Mouse (Mus musculus): Measurements from ENCODE around the gene Galnt18. TPM values are rescaled to one million over a fixed set of nuclear protein-coding genes. Genes with fewer than 3 reads are reported as not detected.

The Galnt18 gene
- polyA plus RNA-seq, 1 experiment, result not detected

- H3K4me1 ChIP-seq (ENCODE audit: control insufficient read depth, insufficient read depth, low read length), result no peaks in the 10 kb centered on the region
- TF ChIP-seq CTCF (IDR thresholded peaks at IDR 0.05; ENCODE audit: low read depth, low read length) (no peak), POLR2A (IDR thresholded peaks at IDR 0.05; ENCODE audit: borderline replicate concordance, low read depth, low read length) (no peak)
- H3K27ac ChIP-seq (ENCODE audit: insufficient read depth, low read depth, low read length), result no peak overlapping the region
- no peak overlapping the region for H3K4me3 ChIP-seq (ENCODE audit: insufficient read depth, low read length)
Observed at GRCm38 (mm10) chr7:111777186-111777585, 2.6 kb downstream of the Galnt18 start.

GRCm38 (mm10) chr7:111776160-111776559 is 3.6 kb downstream of the Galnt18 start:
- Histone ChIP-seq H3K4me1 (ENCODE audit: control insufficient read depth, insufficient read depth, low read length) (no peaks in the 10 kb centered on the region), H3K4me3 (ENCODE audit: insufficient read depth, low read length) (no peak overlapping the region), H3K27ac (ENCODE audit: insufficient read depth, low read depth, low read length) (no peak overlapping the region)
- no peak for TF ChIP-seq CTCF (IDR thresholded peaks at IDR 0.05; ENCODE audit: low read depth, low read length)
- TF ChIP-seq POLR2A (IDR thresholded peaks at IDR 0.05; ENCODE audit: borderline replicate concordance, low read depth, low read length), result no peak

- Histone ChIP-seq H3K4me3 (ENCODE audit: insufficient read depth, low read length) (no peak overlapping the region), H3K27ac (ENCODE audit: insufficient read depth, low read depth, low read length) (no peak overlapping the region), H3K4me1 (ENCODE audit: control insufficient read depth, insufficient read depth, low read length) (no peaks in the 10 kb centered on the region)
- TF ChIP-seq POLR2A (IDR thresholded peaks at IDR 0.05; ENCODE audit: borderline replicate concordance, low read depth, low read length) (no peak), CTCF (IDR thresholded peaks at IDR 0.05; ENCODE audit: low read depth, low read length) (no peak)
Observed at GRCm38 (mm10) chr7:111772398-111772797, 7.4 kb downstream of the Galnt18 start.

- Histone ChIP-seq H3K27ac (ENCODE audit: insufficient read depth, low read depth, low read length) (no peak overlapping the region), H3K4me1 (ENCODE audit: control insufficient read depth, insufficient read depth, low read length) (no peaks in the 10 kb centered on the region), H3K4me3 (ENCODE audit: insufficient read depth, low read length) (no peak overlapping the region)
- no peak for TF ChIP-seq POLR2A (IDR thresholded peaks at IDR 0.05; ENCODE audit: borderline replicate concordance, low read depth, low read length)
- TF ChIP-seq CTCF (IDR thresholded peaks at IDR 0.05; ENCODE audit: low read depth, low read length), result no peak
Observed at GRCm38 (mm10) chr7:111771251-111771801, 8.5 kb downstream of the Galnt18 start.

GRCm38 (mm10) chr7:111770585-111770984 is 9.2 kb downstream of the Galnt18 start:
- no peak overlapping the region for H3K4me3 ChIP-seq (ENCODE audit: insufficient read depth, low read length)
- H3K27ac ChIP-seq (ENCODE audit: insufficient read depth, low read depth, low read length), result no peak overlapping the region
- H3K4me1 ChIP-seq (ENCODE audit: control insufficient read depth, insufficient read depth, low read length), result no peaks in the 10 kb centered on the region
- TF ChIP-seq POLR2A (IDR thresholded peaks at IDR 0.05; ENCODE audit: borderline replicate concordance, low read depth, low read length) (no peak), CTCF (IDR thresholded peaks at IDR 0.05; ENCODE audit: low read depth, low read length) (no peak)

- H3K27ac ChIP-seq (ENCODE audit: insufficient read depth, low read depth, low read length), result no peak overlapping the region
- no peaks in the 10 kb centered on the region for H3K4me1 ChIP-seq (ENCODE audit: control insufficient read depth, insufficient read depth, low read length)
- TF ChIP-seq POLR2A (IDR thresholded peaks at IDR 0.05; ENCODE audit: borderline replicate concordance, low read depth, low read length), result no peak
- no peak for TF ChIP-seq CTCF (IDR thresholded peaks at IDR 0.05; ENCODE audit: low read depth, low read length)
- no peak overlapping the region for H3K4me3 ChIP-seq (ENCODE audit: insufficient read depth, low read length)
Observed at GRCm38 (mm10) chr7:111766145-111766767, 13.5 kb downstream of the Galnt18 start.

- Histone ChIP-seq H3K4me3 (ENCODE audit: insufficient read depth, low read length) (no peak overlapping the region), H3K4me1 (ENCODE audit: control insufficient read depth, insufficient read depth, low read length) (no peaks in the 10 kb centered on the region), H3K27ac (ENCODE audit: insufficient read depth, low read depth, low read length) (no peak overlapping the region)
- TF ChIP-seq CTCF (IDR thresholded peaks at IDR 0.05; ENCODE audit: low read depth, low read length) (no peak), POLR2A (IDR thresholded peaks at IDR 0.05; ENCODE audit: borderline replicate concordance, low read depth, low read length) (no peak)
Observed at GRCm38 (mm10) chr7:111762754-111763153, 17.0 kb downstream of the Galnt18 start.

GRCm38 (mm10) chr7:111748571-111749071 is 31.2 kb downstream of the Galnt18 start:
- no peak overlapping the region for H3K4me3 ChIP-seq (ENCODE audit: insufficient read depth, low read length)
- no peak for TF ChIP-seq CTCF (IDR thresholded peaks at IDR 0.05; ENCODE audit: low read depth, low read length)
- TF ChIP-seq POLR2A (IDR thresholded peaks at IDR 0.05; ENCODE audit: borderline replicate concordance, low read depth, low read length), result no peak
- H3K27ac ChIP-seq (ENCODE audit: insufficient read depth, low read depth, low read length), result no peak overlapping the region
- H3K4me1 ChIP-seq (ENCODE audit: control insufficient read depth, insufficient read depth, low read length), result no peaks in the 10 kb centered on the region

- Histone ChIP-seq H3K4me3 (ENCODE audit: insufficient read depth, low read length) (no peak overlapping the region), H3K4me1 (ENCODE audit: control insufficient read depth, insufficient read depth, low read length) (no peaks in the 10 kb centered on the region), H3K27ac (ENCODE audit: insufficient read depth, low read depth, low read length) (no peak overlapping the region)
- TF ChIP-seq POLR2A (IDR thresholded peaks at IDR 0.05; ENCODE audit: borderline replicate concordance, low read depth, low read length) (no peak), CTCF (IDR thresholded peaks at IDR 0.05; ENCODE audit: low read depth, low read length) (no peak)
Observed at GRCm38 (mm10) chr7:111744770-111745169, 35.0 kb downstream of the Galnt18 start.

GRCm38 (mm10) chr7:111741595-111741994 is 38.2 kb downstream of the Galnt18 start:
- Histone ChIP-seq H3K4me1 (ENCODE audit: control insufficient read depth, insufficient read depth, low read length) (no peaks in the 10 kb centered on the region), H3K27ac (ENCODE audit: insufficient read depth, low read depth, low read length) (no peak overlapping the region)
- TF ChIP-seq POLR2A (IDR thresholded peaks at IDR 0.05; ENCODE audit: borderline replicate concordance, low read depth, low read length) (no peak), CTCF (IDR thresholded peaks at IDR 0.05; ENCODE audit: low read depth, low read length) (no peak)

More at GRCm38 (mm10) chr7:111741595-111741994, 38.2 kb downstream of the Galnt18 start:
- H3K4me3 ChIP-seq (ENCODE audit: insufficient read depth, low read length), result no peak overlapping the region
